Mouse (Mus musculus): ENCODE results near the gene Ms4a10. TPM values are rescaled to one million over a fixed set of nuclear protein-coding genes. Genes with fewer than 3 reads are reported as not detected.

Ms4a10 gene
- polyA plus RNA-seq (2014; fragmentation: Nextera tagmentation; extraction: Ambion mirVana): not detected in 2 replicates

DNA sequence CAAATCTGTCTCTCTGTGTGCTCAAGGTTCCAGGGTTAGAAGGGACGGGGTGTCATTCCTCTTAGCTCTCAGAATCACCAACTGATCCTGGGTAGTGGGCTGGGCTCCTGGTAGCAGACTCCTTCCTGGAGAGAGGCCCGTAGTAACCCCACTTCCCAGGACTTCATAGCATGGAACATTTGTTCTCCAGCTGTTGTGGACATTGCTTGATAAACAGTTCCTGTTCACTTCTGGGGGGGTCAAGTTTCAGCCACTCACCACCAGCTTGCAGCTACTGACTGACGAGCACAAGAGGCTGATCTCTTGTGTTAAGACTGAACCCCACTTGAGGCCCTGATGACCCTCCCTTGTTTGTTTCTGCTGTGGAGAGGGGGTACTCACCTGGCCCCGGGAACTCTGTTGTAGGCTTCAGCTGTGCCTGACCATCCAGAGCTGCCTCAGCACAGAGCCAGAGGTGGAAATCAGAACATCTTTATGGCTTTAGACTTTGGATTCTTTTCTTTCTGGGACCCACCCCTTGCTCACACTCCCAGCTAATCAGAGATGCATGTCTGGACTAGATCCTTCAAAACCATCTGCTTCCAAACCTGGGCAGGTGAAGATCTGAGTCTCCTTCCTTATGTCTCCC lies at the start of gene Ms4a10:
TSS of gene Ms4a10 (minus strand) at position 433 of the 628 bp plus-strand sequence.
- Histone ChIP-seq H3K27ac (ENCODE audit: low read depth, low read length) (no peak within 1 kb of the TSS), H3K4me2 (no peak within 1 kb of the TSS), H3K9ac (ENCODE audit: low read depth, low read length) (no peak within 1 kb of the TSS), H3K27me3 (replicated peaks; ENCODE audit: control insufficient read depth, insufficient read depth, low read length) (no peaks in the 10 kb centered on the region), H3K9me3 (ENCODE audit: control insufficient read depth, low read length) (no peaks in the 10 kb centered on the region), H3K36me3 (ENCODE audit: control insufficient read depth, insufficient read depth, low read length) (no peaks in the 10 kb centered on the region), H3K4me3 (ENCODE audit: low read depth, low read length) (no peak within 1 kb of the TSS), H3K4me1 (replicated peaks; ENCODE audit: control insufficient read depth, insufficient read depth, low read length) (no peaks in the 10 kb centered on the region)
- WGBS: 38% methylated on average over 4 of the region's 4 CpGs
- DNase-seq (ENCODE audit: low spot score): no peak
- no peak for ATAC-seq (replicated peaks; ENCODE audit: low FRiP score)

GRCm38 (mm10) chr19:11022382-11022781 lies 47.9 kb upstream of the Ms4a10 start:
- no peak overlapping the region for H3K9ac ChIP-seq (ENCODE audit: low read depth, low read length)
- no peak for ATAC-seq (replicated peaks; ENCODE audit: low FRiP score)
- H3K9me3 ChIP-seq (ENCODE audit: control insufficient read depth, low read length): no peaks in the 10 kb centered on the region

GRCm38 (mm10) chr19:11017891-11018290 lies 43.4 kb upstream of the Ms4a10 start, which contains the start of gene Ms4a18:
Ms4a18 (minus strand) TSS chr19:11018031.
- ATAC-seq (replicated peaks; ENCODE audit: low FRiP score): no peak
- Histone ChIP-seq H3K4me3 (ENCODE audit: low read depth, low read length) (no peak within 1 kb of the TSS), H3K9ac (ENCODE audit: low read depth, low read length) (no peak within 1 kb of the TSS), H3K27me3 (replicated peaks; ENCODE audit: control insufficient read depth, insufficient read depth, low read length) (no peaks in the 10 kb centered on the region), H3K4me2 (no peak within 1 kb of the TSS), H3K9me3 (ENCODE audit: control insufficient read depth, low read length) (no peaks in the 10 kb centered on the region), H3K36me3 (ENCODE audit: control insufficient read depth, insufficient read depth, low read length) (no peaks in the 10 kb centered on the region), H3K27ac (ENCODE audit: low read depth, low read length) (no peak within 1 kb of the TSS), H3K4me1 (replicated peaks; ENCODE audit: control insufficient read depth, insufficient read depth, low read length) (no peaks in the 10 kb centered on the region)
- 75% methylated on average over 3 of the region's 3 CpGs for WGBS
- no peak for DNase-seq (ENCODE audit: low spot score)

More at GRCm38 (mm10) chr19:11022382-11022781, 47.9 kb upstream of the Ms4a10 start:
- Histone ChIP-seq H3K27me3 (replicated peaks; ENCODE audit: control insufficient read depth, insufficient read depth, low read length) (no peaks in the 10 kb centered on the region), H3K36me3 (ENCODE audit: control insufficient read depth, insufficient read depth, low read length) (no peaks in the 10 kb centered on the region), H3K27ac (ENCODE audit: low read depth, low read length) (no peak overlapping the region), H3K4me2 (no peak overlapping the region), H3K4me3 (ENCODE audit: low read depth, low read length) (no peak overlapping the region), H3K4me1 (replicated peaks; ENCODE audit: control insufficient read depth, insufficient read depth, low read length) (no peaks in the 10 kb centered on the region)
- no peak for DNase-seq (ENCODE audit: low spot score)

- H3K9me3 ChIP-seq (ENCODE audit: control insufficient read depth, low read length): no peaks in the 10 kb centered on the region
- no peak overlapping the region for H3K4me3 ChIP-seq (ENCODE audit: low read depth, low read length)
- ATAC-seq (replicated peaks; ENCODE audit: low FRiP score): no peak
- no peak overlapping the region for H3K4me2 ChIP-seq
- H3K9ac ChIP-seq (ENCODE audit: low read depth, low read length): no peak overlapping the region
- no peak overlapping the region for H3K27ac ChIP-seq (ENCODE audit: low read depth, low read length)
- no peaks in the 10 kb centered on the region for H3K4me1 ChIP-seq (replicated peaks; ENCODE audit: control insufficient read depth, insufficient read depth, low read length)
- no peaks in the 10 kb centered on the region for H3K27me3 ChIP-seq (replicated peaks; ENCODE audit: control insufficient read depth, insufficient read depth, low read length)
- 89% methylated on average over 2 of the region's 2 CpGs for WGBS
- no peak for DNase-seq (ENCODE audit: low spot score)
- H3K36me3 ChIP-seq (ENCODE audit: control insufficient read depth, insufficient read depth, low read length): no peaks in the 10 kb centered on the region
These were observed 42.8 kb upstream of the Ms4a10 start for GRCm38 (mm10) chr19:11017251-11017650.

- Histone ChIP-seq H3K9ac (ENCODE audit: low read depth, low read length) (no peak overlapping the region), H3K4me2 (no peak overlapping the region), H3K36me3 (ENCODE audit: control insufficient read depth, insufficient read depth, low read length) (no peaks in the 10 kb centered on the region), H3K9me3 (ENCODE audit: control insufficient read depth, low read length) (no peaks in the 10 kb centered on the region), H3K4me3 (ENCODE audit: low read depth, low read length) (no peak overlapping the region), H3K4me1 (replicated peaks; ENCODE audit: control insufficient read depth, insufficient read depth, low read length) (no peaks in the 10 kb centered on the region), H3K27me3 (replicated peaks; ENCODE audit: control insufficient read depth, insufficient read depth, low read length) (no peaks in the 10 kb centered on the region), H3K27ac (ENCODE audit: low read depth, low read length) (no peak overlapping the region)
- ATAC-seq (replicated peaks; ENCODE audit: low FRiP score) (no peak), DNase-seq (ENCODE audit: low spot score) (no peak)
- WGBS: 66% methylated on average over 1 of the region's 1 CpGs
These were observed 41.5 kb upstream of the Ms4a10 start for GRCm38 (mm10) chr19:11015998-11016397.

DNA sequence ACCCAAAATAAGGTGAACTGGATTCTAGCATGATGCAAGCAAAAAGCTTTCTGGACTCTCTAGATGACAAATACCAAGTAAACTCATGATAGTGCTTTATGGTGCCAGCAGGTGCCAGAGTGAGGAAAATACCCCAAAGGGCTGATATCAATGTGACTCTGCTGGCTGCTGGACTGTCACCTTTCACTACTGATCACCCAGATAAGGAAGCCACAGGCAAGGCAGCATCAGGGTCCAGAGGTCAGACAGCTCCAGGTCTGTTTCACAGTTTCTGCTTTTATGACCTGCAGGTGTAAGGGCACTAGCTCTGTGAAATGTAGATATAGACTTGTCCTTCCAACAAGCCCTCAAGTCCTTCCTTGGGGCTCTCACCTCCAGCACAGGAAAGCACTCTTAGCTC lies 41.0 kb upstream of the Ms4a10 start:
- Histone ChIP-seq H3K9ac (ENCODE audit: low read depth, low read length) (no peak overlapping the region), H3K27me3 (replicated peaks; ENCODE audit: control insufficient read depth, insufficient read depth, low read length) (no peaks in the 10 kb centered on the region), H3K4me2 (no peak overlapping the region), H3K4me1 (replicated peaks; ENCODE audit: control insufficient read depth, insufficient read depth, low read length) (no peaks in the 10 kb centered on the region), H3K36me3 (ENCODE audit: control insufficient read depth, insufficient read depth, low read length) (no peaks in the 10 kb centered on the region), H3K4me3 (ENCODE audit: low read depth, low read length) (no peak overlapping the region), H3K27ac (ENCODE audit: low read depth, low read length) (no peak overlapping the region), H3K9me3 (ENCODE audit: control insufficient read depth, low read length) (no peaks in the 10 kb centered on the region)
- no peak for ATAC-seq (replicated peaks; ENCODE audit: low FRiP score)
- DNase-seq (ENCODE audit: low spot score): no peak

GRCm38 (mm10) chr19:10993150-10993549 lies 18.7 kb upstream of the Ms4a10 start, which contains the start of gene Ms4a15:
Ms4a15 (minus strand) TSS chr19:10993250.
- DNase-seq (ENCODE audit: low spot score): no peak
- WGBS: 84% methylated on average over 7 of the region's 7 CpGs

DNA sequence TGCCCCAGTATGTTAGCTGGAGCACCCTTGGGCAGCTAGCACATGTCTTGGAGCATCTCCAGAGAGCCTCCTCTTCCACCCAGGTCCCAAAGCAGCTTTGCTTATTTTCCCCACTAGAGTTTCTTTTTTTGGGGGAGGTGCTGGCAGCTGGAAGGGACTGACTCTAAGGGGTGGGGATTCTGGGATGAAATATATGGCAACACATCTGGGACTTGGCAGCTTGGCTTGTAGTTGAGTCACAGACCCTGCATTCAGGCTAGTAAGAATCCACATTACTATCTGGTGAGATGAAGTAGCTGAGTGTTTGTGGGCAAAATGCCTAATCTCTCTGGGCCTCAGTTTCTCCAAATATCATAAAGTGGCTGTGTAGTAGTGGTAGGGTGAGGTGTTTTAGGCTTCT lies 17.4 kb upstream of the Ms4a10 start:
- no peak for DNase-seq (ENCODE audit: low spot score)
- H3K36me3 ChIP-seq (ENCODE audit: control insufficient read depth, insufficient read depth, low read length): no peaks in the 10 kb centered on the region
- no peak for ATAC-seq (replicated peaks; ENCODE audit: low FRiP score)
- H3K4me2 ChIP-seq: no peak overlapping the region
- no peaks in the 10 kb centered on the region for H3K9me3 ChIP-seq (ENCODE audit: control insufficient read depth, low read length)
- H3K4me3 ChIP-seq (ENCODE audit: low read depth, low read length): no peak overlapping the region
- H3K4me1 ChIP-seq (replicated peaks; ENCODE audit: control insufficient read depth, insufficient read depth, low read length): no peaks in the 10 kb centered on the region
- H3K27ac ChIP-seq (ENCODE audit: low read depth, low read length): no peak overlapping the region
- no peaks in the 10 kb centered on the region; the same call in 1 of the 2 replicates for H3K27me3 ChIP-seq (replicated peaks; ENCODE audit: control insufficient read depth, insufficient read depth, low read length)
- no peak overlapping the region for H3K9ac ChIP-seq (ENCODE audit: low read depth, low read length)

More at GRCm38 (mm10) chr19:10993150-10993549, 18.7 kb upstream of the Ms4a10 start, which contains the start of gene Ms4a15:
- H3K9me3 ChIP-seq (ENCODE audit: control insufficient read depth, low read length): no peaks in the 10 kb centered on the region
- H3K4me2 ChIP-seq: no peak within 1 kb of the TSS
- no peaks in the 10 kb centered on the region; the same call in 1 of the 2 replicates for H3K27me3 ChIP-seq (replicated peaks; ENCODE audit: control insufficient read depth, insufficient read depth, low read length)
- H3K27ac ChIP-seq (ENCODE audit: low read depth, low read length): no peak within 1 kb of the TSS
- no peaks in the 10 kb centered on the region for H3K36me3 ChIP-seq (ENCODE audit: control insufficient read depth, insufficient read depth, low read length)
- no peak for ATAC-seq (replicated peaks; ENCODE audit: low FRiP score)
- no peak within 1 kb of the TSS for H3K4me3 ChIP-seq (ENCODE audit: low read depth, low read length)
- H3K4me1 ChIP-seq (replicated peaks; ENCODE audit: control insufficient read depth, insufficient read depth, low read length): no peaks in the 10 kb centered on the region
- no peak within 1 kb of the TSS for H3K9ac ChIP-seq (ENCODE audit: low read depth, low read length)

DNA sequence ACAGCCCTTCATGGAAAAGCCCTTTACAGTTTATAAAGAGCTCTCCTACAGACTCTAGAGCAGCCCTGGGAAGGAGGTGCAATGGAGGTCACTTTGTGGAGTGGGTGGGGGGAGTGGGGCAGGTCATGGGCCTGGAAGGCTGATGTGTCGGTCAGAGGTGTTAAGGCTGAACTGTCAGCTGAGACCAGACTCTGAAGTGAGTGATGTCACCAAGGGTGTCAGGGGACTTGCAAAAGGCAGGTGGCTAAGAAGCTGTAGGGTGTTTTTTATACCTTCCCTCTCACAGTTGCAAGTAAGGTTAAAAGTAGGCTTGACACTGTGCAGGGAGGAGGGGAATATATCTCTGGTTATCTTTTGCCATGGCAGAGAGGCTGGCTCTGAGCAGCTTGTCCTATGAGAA lies 16.3 kb upstream of the Ms4a10 start:
- Histone ChIP-seq H3K4me3 (ENCODE audit: low read depth, low read length) (no peak overlapping the region), H3K9me3 (ENCODE audit: control insufficient read depth, low read length) (no peaks in the 10 kb centered on the region), H3K27me3 (replicated peaks; ENCODE audit: control insufficient read depth, insufficient read depth, low read length) (no peaks in the 10 kb centered on the region; the same call in 1 of the 2 replicates), H3K27ac (ENCODE audit: low read depth, low read length) (no peak overlapping the region), H3K9ac (ENCODE audit: low read depth, low read length) (no peak overlapping the region), H3K4me1 (replicated peaks; ENCODE audit: control insufficient read depth, insufficient read depth, low read length) (no peaks in the 10 kb centered on the region), H3K36me3 (ENCODE audit: control insufficient read depth, insufficient read depth, low read length) (no peaks in the 10 kb centered on the region), H3K4me2 (no peak overlapping the region)
- no peak for DNase-seq (ENCODE audit: low spot score)
- no peak for ATAC-seq (replicated peaks; ENCODE audit: low FRiP score)
- WGBS: 42% methylated on average over 1 of the region's 1 CpGs

All from liver, embryonic 11.5 days (tissue).